Comparison of ENCODE assay signal across 25 mouse cellular contexts in the genomic region with DNA sequence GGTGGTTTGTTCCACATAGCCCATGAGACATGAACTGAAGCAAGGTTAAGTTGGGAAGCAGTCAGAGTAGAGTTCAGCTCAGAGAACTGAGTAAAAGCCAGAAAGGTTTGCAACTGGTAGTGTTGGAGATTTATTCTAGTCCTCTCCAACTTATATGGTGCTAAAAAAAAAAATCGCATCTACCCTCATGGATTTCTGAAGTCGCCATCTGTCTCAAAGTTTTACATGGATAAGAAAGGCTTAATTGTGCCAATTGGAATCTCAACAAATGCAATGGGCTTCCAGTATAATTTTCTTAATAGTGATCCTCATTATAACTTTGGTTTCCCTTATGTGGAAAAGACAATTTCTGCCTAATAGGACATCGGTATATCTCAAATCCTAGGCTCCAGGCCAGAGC. TPM values are rescaled to one million over a fixed set of nuclear protein-coding genes. Genes with fewer than 3 reads are reported as not detected.
DNase-seq lines count a peak whose midpoint lies in the region; ATAC-seq and TF ChIP-seq lines count a peak whose summit lies in the region.
"Had no signal": no experiment of that assay in that cellular context is flagged by ENCODE, and none has a peak within 500 bp of the region (broad histone marks: within the 10 kb centered on the region; RNA-seq: fewer than 3 reads in every experiment).

No protein-coding gene starts in this region.

- peaks cover 25% of the 10 kb centered on the region for H3K36me3 ChIP-seq in forebrain, postnatal 0 days (ENCODE audit: insufficient read depth)
- H3K36me3 ChIP-seq in forebrain, embryonic 13.5 days (ENCODE audit: poor library complexity, severe bottlenecking): peaks cover 32% of the 10 kb centered on the region
- peaks cover 30% of the 10 kb centered on the region for H3K36me3 ChIP-seq in midbrain, embryonic 13.5 days

- H3K9me3 ChIP-seq in forebrain, postnatal 0 days (ENCODE audit: low read length): no peaks in the 10 kb centered on the region
- H3K9me3 ChIP-seq in forebrain, embryonic 13.5 days (replicated peaks): no peaks in the 10 kb centered on the region
- no peaks in the 10 kb centered on the region for H3K9me3 ChIP-seq in midbrain, embryonic 13.5 days
- H3K9me3 ChIP-seq: embryonic facial prominence, embryonic 15.5 days; G1E; heart, embryonic 10.5 days; hindbrain, embryonic 13.5 days had no signal

- no peak for TF ChIP-seq POLR2A in cerebellum, adult 2 months (IDR thresholded peaks at IDR 0.05; ENCODE audit: borderline replicate concordance, insufficient read depth, low read length)

- peaks cover 7% of the 10 kb centered on the region for H3K4me1 ChIP-seq in cerebellum, adult 2 months (ENCODE audit: control insufficient read depth, insufficient read depth, low read length)
- H3K4me1 ChIP-seq in forebrain, postnatal 0 days (ENCODE audit: insufficient read depth): peaks cover 5% of the 10 kb centered on the region; the same call in 1 of the 2 replicates
- no peaks in the 10 kb centered on the region for H3K4me1 ChIP-seq in forebrain, embryonic 13.5 days
- no peaks in the 10 kb centered on the region for H3K4me1 ChIP-seq in midbrain, embryonic 13.5 days (replicated peaks)
- H3K4me1 ChIP-seq: embryonic facial prominence, embryonic 15.5 days; hindbrain, embryonic 13.5 days had no signal

- no peak overlapping the region for H3K9ac ChIP-seq in forebrain, postnatal 0 days
- H3K9ac ChIP-seq in forebrain, embryonic 13.5 days: no peak overlapping the region
- no peak overlapping the region for H3K9ac ChIP-seq in midbrain, embryonic 13.5 days (replicated peaks)
- H3K9ac ChIP-seq: embryonic facial prominence, embryonic 15.5 days; hindbrain, embryonic 13.5 days had no signal

- WGBS in cerebellum, adult 2 months: 33% methylated on average over 3 of the region's 3 CpGs
- 55% methylated on average over 3 of the region's 3 CpGs for WGBS in forebrain, postnatal 0 days
- 87% methylated on average over 3 of the region's 3 CpGs for whole genome bisulfite sequencing in forebrain, embryonic 13.5 days
- WGBS in midbrain, embryonic 13.5 days: 93% methylated on average over 3 of the region's 3 CpGs

- no peak for ATAC-seq in forebrain, postnatal 0 days
- ATAC-seq in forebrain, embryonic 13.5 days: no peak
- no peak for ATAC-seq in midbrain, embryonic 13.5 days
- ATAC-seq: CD4-positive, CD25-positive, alpha-beta regulatory T cell, adult 4 months; hindbrain, postnatal 0 days had no signal

- no peak for DNase-seq in cerebellum, adult 2 months
- DNase-seq in cerebellum, adult 18-20 months: no peak
- peak; percentile 48 for DNase-seq in forebrain, postnatal 0 days
- DNase-seq in left cerebral cortex, adult 2 months (ENCODE audit: extremely low spot score in 1 of 2, low spot score in 2 of 2): no peak
- DNase-seq in left cerebral cortex, adult 9 months (ENCODE audit: low spot score in 2 of 2): no peak
- DNase-seq in brain, embryonic 18.5 days (ENCODE audit: low read depth, low spot score): peak; percentile 32
- DNase-seq: adrenal gland, adult 8-10 months; adrenal gland, postnatal 36 days; B cell, adult 2 months; cerebellum, adult 8-10 months; cerebellum, postnatal 14 days; embryo, embryonic 11 days; gastrocnemius, postnatal 10 days; heart, adult 18-20 months; heart, postnatal 10 days; heart, postnatal 4 days had no signal

- intact Hi-C loops in left cerebral cortex, adult 2 months (cut with DNase I): no loop called here

- H3K27me3 ChIP-seq in cerebellum, adult 2 months (ENCODE audit: control insufficient read depth, insufficient read depth, low read length): no peaks in the 10 kb centered on the region
- no peaks in the 10 kb centered on the region for H3K27me3 ChIP-seq in forebrain, postnatal 0 days (ENCODE audit: insufficient read depth, low read length)
- H3K27me3 ChIP-seq in forebrain, embryonic 13.5 days: no peaks in the 10 kb centered on the region
- no peaks in the 10 kb centered on the region for H3K27me3 ChIP-seq in midbrain, embryonic 13.5 days
- H3K27me3 ChIP-seq: embryonic facial prominence, embryonic 15.5 days; hindbrain, embryonic 13.5 days had no signal

- peak overlapping the region; percentile 55; the same call in 1 of the 2 replicates for H3K27ac ChIP-seq in cerebellum, adult 2 months (ENCODE audit: insufficient read depth, low read length)
- H3K27ac ChIP-seq in forebrain, postnatal 0 days (ENCODE audit: low read depth, low read length): peak overlapping the region; percentile 50; the same call in 1 of the 2 replicates
- no peak overlapping the region for H3K27ac ChIP-seq in forebrain, embryonic 13.5 days
- peak overlapping the region; percentile 64; the same call in 1 of the 2 replicates for H3K27ac ChIP-seq in left cerebral cortex, adult 2 months
- no peak overlapping the region for H3K27ac ChIP-seq in midbrain, embryonic 13.5 days
- H3K27ac ChIP-seq: embryonic facial prominence, embryonic 15.5 days; heart, embryonic 10.5 days; hindbrain, embryonic 13.5 days; hindbrain, postnatal 0 days had no signal

- H3K4me3 ChIP-seq in cerebellum, adult 2 months (replicated peaks; ENCODE audit: insufficient read depth, low read depth, low read length): no peak overlapping the region
- H3K4me3 ChIP-seq in forebrain, postnatal 0 days (ENCODE audit: low read depth, low read length): no peak overlapping the region
- H3K4me3 ChIP-seq in forebrain, embryonic 13.5 days: no peak overlapping the region
- no peak overlapping the region for H3K4me3 ChIP-seq in left cerebral cortex, adult 2 months
- no peak overlapping the region for H3K4me3 ChIP-seq in midbrain, embryonic 13.5 days (replicated peaks)
- H3K4me3 ChIP-seq: embryonic facial prominence, embryonic 15.5 days; erythroblast, embryonic 14.5 days; heart, embryonic 10.5 days; hindbrain, embryonic 13.5 days had no signal

- no peak for TF ChIP-seq CTCF in cerebellum, adult 2 months (IDR thresholded peaks at IDR 0.05; ENCODE audit: borderline replicate concordance, insufficient read depth, low read depth, low read length)
- TF ChIP-seq CTCF in forebrain, postnatal 0 days (IDR thresholded peaks at IDR 0.05; ENCODE audit: low read depth): no peak
- TF ChIP-seq CTCF in left cerebral cortex, adult 2 months (IDR thresholded peaks at IDR 0.05): no peak

- H3K4me2 ChIP-seq in forebrain, postnatal 0 days (ENCODE audit: low read depth): no peak overlapping the region
- H3K4me2 ChIP-seq in forebrain, embryonic 13.5 days: no peak overlapping the region
- H3K4me2 ChIP-seq in midbrain, embryonic 13.5 days (replicated peaks): no peak overlapping the region
- H3K4me2 ChIP-seq: embryonic facial prominence, embryonic 15.5 days; hindbrain, embryonic 13.5 days had no signal

RNA-seq across cellular contexts. Expression of gene Ndrg3, which starts 41.0 kb away (rescaled TPM):
- 782 and 861 TPM in 2 replicates for polyA plus RNA-seq in cerebellum, adult 2 months (2012; rRNA removed)
- total RNA-seq in forebrain, postnatal 0 days (2014; rRNA removed): 147 and 168 TPM in 2 replicates
- polyA plus RNA-seq in forebrain, postnatal 0 days (2015; fragmentation: Nextera tagmentation; extraction: Ambion mirVana): 151 and 161 TPM in 2 replicates
- polyA plus RNA-seq in forebrain, embryonic 13.5 days (2015; fragmentation: Nextera tagmentation; extraction: Ambion mirVana): 68.1 and 72.4 TPM in 2 replicates
- 100 to 1,000 TPM; 457 to 473 TPM for total RNA-seq in left cerebral cortex, adult 2 months (2021)
- polyA plus RNA-seq in midbrain, embryonic 13.5 days (2015; fragmentation: Nextera tagmentation; extraction: Ambion mirVana): 81.4 and 81.6 TPM in 2 replicates

RNA-seq across cellular contexts. Expression of gene Dsn1, which starts 56.1 kb away (rescaled TPM):
- polyA plus RNA-seq in cerebellum, adult 2 months (2012; rRNA removed): 4.6 and 4.8 TPM in 2 replicates
- total RNA-seq in forebrain, postnatal 0 days (2014; rRNA removed): 8.0 and 12.2 TPM in 2 replicates
- 9.3 and 10.0 TPM in 2 replicates for polyA plus RNA-seq in forebrain, postnatal 0 days (2015; fragmentation: Nextera tagmentation; extraction: Ambion mirVana)
- 38.8 TPM in 2 replicates for polyA plus RNA-seq in forebrain, embryonic 13.5 days (2015; fragmentation: Nextera tagmentation; extraction: Ambion mirVana)
- total RNA-seq in left cerebral cortex, adult 2 months (2021): 1 to 10 TPM; 5.8 to 6.3 TPM
- 18.0 and 18.7 TPM in 2 replicates for polyA plus RNA-seq in midbrain, embryonic 13.5 days (2015; fragmentation: Nextera tagmentation; extraction: Ambion mirVana)

Comparison
In these comparisons a context has a peak if more than half of its experiments do, and no peak if none do; other contexts are left out.
1. H3K27ac ChIP-seq: peak in cerebellum, adult 2 months (single experiment), forebrain, postnatal 0 days (single experiment) and left cerebral cortex, adult 2 months (single experiment); none in forebrain, embryonic 13.5 days (single experiment) and midbrain, embryonic 13.5 days (single experiment).
2. DNase-seq: peak in forebrain, postnatal 0 days (single experiment) and brain, embryonic 18.5 days (single experiment); none in cerebellum, adult 2 months (0 of 2), cerebellum, adult 18-20 months (0 of 2), left cerebral cortex, adult 2 months (0 of 2) and left cerebral cortex, adult 9 months (0 of 2).